Mouse (Mus musculus): ENCODE results near the gene Wdr46.

GRCm38 (mm10) chr17:33892429-33892828 is 48.0 kb upstream of the Wdr46 start:
- no peak for TF ChIP-seq CTCF (IDR thresholded peaks at IDR 0.05; ENCODE audit: low read depth)
- TF ChIP-seq EP300 (optimal IDR thresholded peaks at IDR 0.05), result no peak

All from stomach, postnatal 0 days (tissue).